Mouse (Mus musculus) T-helper 2 cell (primary cell): ENCODE data around the gene Atad3a.

ENCODE experiments used
- in situ Hi-C: fragments of 300-600 bp; cut with MboI, MseI; formaldehyde crosslinking; loops from one replicate; pipeline ENCODE4 v1.15.1; 2025; ENCODE audit warnings: high pct_unique_total_duplicates

The Atad3a gene

DNA sequence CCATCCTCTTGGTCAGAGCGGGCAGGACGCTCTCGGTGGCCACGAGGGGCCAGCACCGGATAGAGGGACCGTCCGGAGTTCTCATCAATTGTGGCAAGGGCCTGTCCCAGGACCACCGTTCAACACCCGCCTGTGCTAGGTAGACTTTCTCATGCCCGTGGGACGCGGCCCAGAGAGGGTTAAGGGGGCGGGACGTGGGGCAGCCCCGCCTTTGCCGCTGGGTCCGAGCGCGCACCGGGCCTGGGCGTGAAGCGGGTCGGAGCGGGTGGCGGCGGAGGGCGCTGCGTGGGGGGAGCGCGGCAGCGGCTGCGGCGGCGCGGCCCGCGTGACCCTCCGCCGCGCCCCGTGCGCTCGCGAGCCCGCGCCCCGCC is 66.8 kb downstream of the Atad3a start, which contains the start of gene Fndc10:
Fndc10 (plus strand) TSS at position 232 of the 371 bp plus-strand sequence.
- in situ Hi-C loops = loop anchor here (5.0 kb wide), 1 partner anchor 47 kb away; the partner anchor contains the start of gene Gm10563

DNA sequence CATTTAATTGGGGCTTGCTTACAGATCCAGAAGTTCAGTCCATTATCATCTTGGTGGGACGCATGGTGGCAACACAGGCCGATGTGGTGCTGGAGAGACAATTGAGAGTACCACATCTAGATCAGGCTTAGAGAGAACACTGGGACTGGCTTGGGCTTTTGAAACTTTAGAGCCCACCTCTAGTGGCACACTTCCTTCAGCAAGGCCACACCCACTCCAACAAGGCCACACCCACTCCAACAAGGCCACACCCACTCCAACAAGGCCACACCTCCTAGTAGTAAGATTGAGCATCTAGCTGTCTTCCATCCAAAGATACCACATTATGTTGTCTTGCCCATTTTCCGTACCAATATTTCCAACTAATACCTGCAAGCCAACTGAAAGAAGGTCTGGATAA is 68.5 kb downstream of the Atad3a start:
- in situ Hi-C loops = loop anchor here (5.0 kb wide), 1 partner anchor 45 kb away; the partner anchor contains the start of gene Gm10563
